ENCODE assay signal across 28 mouse cellular contexts in genomic region chr2:21800045-21800444, GRCm38 (mm10).
A peak's percentile ranks its signal among the peaks of the same experiment; 100 is the strongest.
DNase-seq lines count a peak whose midpoint lies in the region; ATAC-seq and TF ChIP-seq lines count a peak whose summit lies in the region.
"Had no signal": no experiment of that assay in that cellular context is flagged by ENCODE, and none has a peak within 500 bp of the region (broad histone marks: within the 10 kb centered on the region; RNA-seq: fewer than 3 reads in every experiment).

No protein-coding gene starts in this region.

- H3K27ac ChIP-seq in embryonic facial prominence, embryonic 14.5 days (replicated peaks; ENCODE audit: low read depth, low read length): no peak overlapping the region
- no peak overlapping the region for H3K27ac ChIP-seq in embryonic facial prominence, embryonic 10.5 days (replicated peaks)
- no peak overlapping the region for H3K27ac ChIP-seq in kidney, postnatal 0 days
- H3K27ac ChIP-seq: embryonic facial prominence, embryonic 12.5 days; embryonic facial prominence, embryonic 15.5 days; forebrain, embryonic 10.5 days; forebrain, embryonic 12.5 days had no signal

- H3K27me3 ChIP-seq in embryonic facial prominence, embryonic 14.5 days (replicated peaks; ENCODE audit: control insufficient read depth, insufficient read depth, low read length): no peaks in the 10 kb centered on the region
- H3K27me3 ChIP-seq in embryonic facial prominence, embryonic 10.5 days (replicated peaks; ENCODE audit: low read depth, poor library complexity, severe bottlenecking): no peaks in the 10 kb centered on the region
- H3K27me3 ChIP-seq in kidney, postnatal 0 days (ENCODE audit: insufficient read depth, low read length): no peaks in the 10 kb centered on the region
- H3K27me3 ChIP-seq: CH12.LX; embryonic facial prominence, embryonic 12.5 days; embryonic facial prominence, embryonic 15.5 days; forebrain, embryonic 12.5 days; Patski had no signal

- no peak overlapping the region for H3K9ac ChIP-seq in embryonic facial prominence, embryonic 14.5 days (ENCODE audit: low read depth, low read length)
- no peak overlapping the region for H3K9ac ChIP-seq in kidney, postnatal 0 days (ENCODE audit: low read depth, low read length)
- H3K9ac ChIP-seq: embryonic facial prominence, embryonic 12.5 days; embryonic facial prominence, embryonic 15.5 days; forebrain, embryonic 12.5 days had no signal

- DNase-seq in embryonic facial prominence, embryonic 14.5 days (ENCODE audit: low spot score): peak; percentile 5
- DNase-seq in embryonic facial prominence, embryonic 10.5 days (ENCODE audit: low spot score): no peak
- DNase-seq in kidney, postnatal 0 days (ENCODE audit: low spot score): peak; percentile 22
- DNase-seq in kidney, adult 11 months: no peak
- peak; percentile 65 for DNase-seq in brain, adult 2 months (ENCODE audit: low read depth, low spot score)
- DNase-seq in layer of hippocampus, adult 9-10 months (ENCODE audit: low spot score): no peak
- DNase-seq: adrenal gland, adult 8-10 months; adrenal gland, postnatal 14 days; adrenal gland, postnatal 36 days; B cell, adult 2 months; cerebellum, adult 11 months; cerebellum, adult 18-20 months; cerebellum, adult 8-10 months; cerebellum, adult 9-11 months; cerebellum, postnatal 36 days; embryo, embryonic 11 days had no signal

- no peaks in the 10 kb centered on the region for H3K4me1 ChIP-seq in embryonic facial prominence, embryonic 14.5 days (ENCODE audit: control insufficient read depth, insufficient read depth, low read length)
- H3K4me1 ChIP-seq in embryonic facial prominence, embryonic 10.5 days: no peaks in the 10 kb centered on the region
- H3K4me1 ChIP-seq in kidney, postnatal 0 days (replicated peaks; ENCODE audit: insufficient read depth, low read length): no peaks in the 10 kb centered on the region
- H3K4me1 ChIP-seq: embryonic facial prominence, embryonic 12.5 days; embryonic facial prominence, embryonic 15.5 days; forebrain, embryonic 10.5 days; forebrain, embryonic 12.5 days had no signal

- no peaks in the 10 kb centered on the region for H3K36me3 ChIP-seq in embryonic facial prominence, embryonic 14.5 days (ENCODE audit: control insufficient read depth, insufficient read depth, low read length)
- H3K36me3 ChIP-seq in embryonic facial prominence, embryonic 10.5 days (replicated peaks): no peaks in the 10 kb centered on the region
- no peaks in the 10 kb centered on the region for H3K36me3 ChIP-seq in kidney, postnatal 0 days (ENCODE audit: insufficient read depth, low read length)
- H3K36me3 ChIP-seq: embryonic facial prominence, embryonic 12.5 days; embryonic facial prominence, embryonic 15.5 days; forebrain, embryonic 10.5 days; forebrain, embryonic 12.5 days; G1E had no signal

- no peak overlapping the region for H3K4me3 ChIP-seq in embryonic facial prominence, embryonic 14.5 days (ENCODE audit: low read depth, low read length)
- H3K4me3 ChIP-seq in embryonic facial prominence, embryonic 10.5 days: no peak overlapping the region
- H3K4me3 ChIP-seq in kidney, postnatal 0 days (replicated peaks; ENCODE audit: low read depth, low read length): no peak overlapping the region
- H3K4me3 ChIP-seq: embryonic facial prominence, embryonic 12.5 days; embryonic facial prominence, embryonic 15.5 days; erythroblast, embryonic 14.5 days; forebrain, embryonic 10.5 days; forebrain, embryonic 12.5 days had no signal

- no peak for TF ChIP-seq CTCF in kidney, postnatal 0 days (IDR thresholded peaks at IDR 0.05; ENCODE audit: low read depth)

- H3K4me2 ChIP-seq in embryonic facial prominence, embryonic 14.5 days (ENCODE audit: low read depth, low read length): no peak overlapping the region
- no peak overlapping the region for H3K4me2 ChIP-seq in kidney, postnatal 0 days (ENCODE audit: low read length)
- H3K4me2 ChIP-seq: embryonic facial prominence, embryonic 12.5 days; embryonic facial prominence, embryonic 15.5 days; forebrain, embryonic 12.5 days had no signal

- no peaks in the 10 kb centered on the region for H3K9me3 ChIP-seq in embryonic facial prominence, embryonic 14.5 days (ENCODE audit: control insufficient read depth, low read length)
- H3K9me3 ChIP-seq in embryonic facial prominence, embryonic 10.5 days: no peaks in the 10 kb centered on the region
- no peaks in the 10 kb centered on the region for H3K9me3 ChIP-seq in kidney, postnatal 0 days (replicated peaks; ENCODE audit: low read length)
- H3K9me3 ChIP-seq: embryonic facial prominence, embryonic 12.5 days; embryonic facial prominence, embryonic 15.5 days; forebrain, embryonic 10.5 days; forebrain, embryonic 12.5 days; G1E had no signal

- ATAC-seq in embryonic facial prominence, embryonic 14.5 days (ENCODE audit: low read depth): no peak
- no peak for ATAC-seq in kidney, postnatal 0 days (replicated peaks; ENCODE audit: low FRiP score, low read depth)
- ATAC-seq: activated CD4-positive, CD25-positive, alpha-beta regulatory T cell, adult 4 months; CD4-positive, CD25-positive, alpha-beta regulatory T cell, adult 4 months; forebrain, embryonic 14.5 days; forebrain, embryonic 16.5 days; Patski had no signal

Comparison
In these comparisons a context has a peak if more than half of its experiments do, and no peak if none do; other contexts are left out.
1. DNase-seq: peak in embryonic facial prominence, embryonic 14.5 days (single experiment), kidney, postnatal 0 days (single experiment) and brain, adult 2 months (single experiment); none in embryonic facial prominence, embryonic 10.5 days (single experiment), kidney, adult 11 months (single experiment) and layer of hippocampus, adult 9-10 months (single experiment).